Mouse (Mus musculus) brain, embryonic 14.5 days (tissue): ENCODE results near the gene 2310011J03Rik.

Experiments used
- CTCF ChIP-seq: fragments of 200-500 bp; IDR thresholded peaks from 2 replicates; pipeline ENCODE4 v1.5.1; 2012; ENCODE audit warnings: inconsistent platforms, mild to moderate bottlenecking, moderate library complexity, borderline replicate concordance; ENCODE audit not compliant: insufficient read depth, insufficient read length; ENCODE audit errors: extremely low read depth
- POLR2A ChIP-seq: fragments of 200-500 bp; IDR thresholded peaks from 2 replicates; pipeline ENCODE4 v1.6.1; 2012; ENCODE audit warnings: mild to moderate bottlenecking, inconsistent platforms, borderline replicate concordance; ENCODE audit not compliant: poor library complexity, insufficient read depth, insufficient read length, severe bottlenecking; ENCODE audit errors: extremely low read depth

- TF ChIP-seq CTCF (no peak), POLR2A (no peak)
These were observed 37.0 kb upstream of the 2310011J03Rik start for GRCm38 (mm10) chr10:80357336-80357735.
